Mouse (Mus musculus) gastrocnemius, postnatal 14 days (tissue): Measurements from ENCODE around the gene Ston1. TPM values are rescaled to one million over a fixed set of nuclear protein-coding genes. Genes with fewer than 3 reads are reported as not detected.

Experiments used
- DNase-seq: peaks from one replicate; pipeline ENCODE4 v3.0.0; 2021; ENCODE audit warnings: mixed read lengths
- intact Hi-C: fragments of 180-260 bp; cut with DNase I; formaldehyde crosslinking; loops from one replicate; pipeline ENCODE4 v1.15.1; 2025; ENCODE audit warnings: low total_unique reads
- total RNA-seq, 2 experiments: library from RNA; stranded (reverse); gene quantifications; 2 replicates each; pipeline ENCODE4 v1.2.3; 2021

The Ston1 gene
- total RNA-seq, 2 experiments from 2014 or later, result 18.5 to 18.9 TPM

DNA sequence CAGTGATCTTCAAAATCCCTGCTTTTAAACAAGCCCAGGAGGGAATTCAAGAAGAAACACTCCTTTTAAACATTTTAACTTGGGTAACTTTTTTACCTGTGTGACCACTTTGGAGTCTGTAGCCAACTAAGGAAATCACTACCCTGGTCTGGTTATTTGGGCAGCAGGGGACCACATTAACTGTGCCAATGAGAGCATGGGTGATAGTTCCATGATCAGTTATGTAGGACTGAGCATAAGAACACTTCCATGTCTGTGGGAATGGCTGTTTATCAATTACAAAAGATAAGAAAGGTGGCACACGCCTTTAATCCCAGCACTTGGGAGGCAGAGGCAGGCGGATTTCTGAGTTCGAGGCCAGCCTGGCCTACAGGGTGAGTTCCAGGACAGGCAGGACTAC lies 49.7 kb downstream of the Ston1 start:
- intact Hi-C loops, result loop anchor here (10.0 kb wide), 1 partner anchor 92 kb away; no protein-coding TSS in a partner anchor
- DNase-seq, result no peak

DNA sequence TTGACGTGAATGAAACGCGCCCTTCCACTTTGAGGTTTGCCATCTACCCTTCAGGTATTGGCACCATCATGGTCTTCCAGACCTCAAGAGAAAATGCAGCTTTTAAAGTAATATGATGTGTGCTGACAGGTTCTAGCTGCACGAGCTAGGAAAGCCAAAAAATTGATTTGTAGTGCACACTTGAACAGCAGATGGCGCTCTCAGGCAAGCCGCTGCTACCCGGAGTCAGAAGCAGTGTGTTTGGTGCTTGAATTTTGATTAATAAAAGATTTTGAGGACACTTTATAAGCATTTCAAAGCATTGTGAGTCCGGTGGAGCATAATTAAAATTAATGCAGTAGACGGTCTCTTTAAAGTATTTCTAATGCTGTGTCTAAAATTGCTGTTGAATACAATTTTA lies 54.5 kb downstream of the Ston1 start:
- intact Hi-C loops, result no loop called here
- DNase-seq, result peak; percentile 43

DNA sequence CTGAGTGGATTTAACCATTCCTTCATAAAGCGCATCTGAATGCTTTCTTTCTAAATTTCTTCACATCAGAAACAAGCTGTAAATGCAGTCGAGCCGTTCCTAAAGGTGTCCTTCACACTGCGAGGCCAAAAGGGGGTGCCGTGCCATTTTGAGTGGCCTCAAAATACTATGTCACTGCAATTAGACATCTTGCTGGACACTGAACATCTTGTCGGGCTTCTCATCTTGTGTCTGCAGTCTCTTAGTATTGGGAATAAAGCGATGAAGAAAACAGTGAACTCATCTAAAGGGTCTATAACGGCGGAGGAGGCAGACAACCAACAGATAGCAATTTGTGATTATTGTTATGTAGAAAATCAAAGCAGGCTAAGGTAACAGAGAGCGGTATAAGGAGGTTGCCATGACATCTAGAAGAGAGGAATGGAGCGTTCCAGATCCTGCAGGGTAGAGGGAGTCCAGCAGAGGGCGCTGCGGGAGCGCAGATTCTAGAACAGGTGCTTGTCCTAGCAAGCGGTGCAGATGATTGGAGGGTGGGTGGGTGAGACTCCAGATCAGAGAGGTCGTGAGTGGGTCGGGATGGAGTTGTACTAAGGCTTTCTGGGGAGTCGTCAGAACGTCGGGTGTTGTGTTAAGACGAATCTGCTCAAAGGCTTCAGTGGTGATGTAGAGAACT lies 55.4 kb downstream of the Ston1 start:
- peak; percentile 68 for DNase-seq
- intact Hi-C loops, result no loop called here

DNA sequence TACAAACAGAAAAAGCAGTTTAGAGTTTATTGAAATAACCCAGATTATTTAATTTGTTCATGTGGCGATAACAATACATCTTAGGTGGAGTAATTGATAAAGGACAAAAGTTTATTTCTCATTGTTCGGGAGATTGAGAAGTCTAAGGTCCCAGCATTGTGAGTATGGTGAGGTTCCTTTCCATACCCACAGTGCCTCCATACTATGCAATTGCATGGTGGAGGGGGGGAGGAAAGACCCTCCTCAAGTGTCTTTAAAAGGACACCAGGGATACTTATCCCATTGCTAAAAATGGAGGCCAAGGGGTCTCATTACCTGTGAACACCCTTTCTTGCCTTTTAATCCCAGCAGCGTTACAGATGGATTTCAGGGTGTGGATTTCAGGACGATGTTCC lies 55.9 kb downstream of the Ston1 start:
- intact Hi-C loops, result no loop called here

GRCm38 (mm10) chr17:88658510-88658909 lies 61.0 kb downstream of the Ston1 start:
- no peak for DNase-seq
- intact Hi-C loops, result no loop called here

More for the DNA sequence above, 55.9 kb downstream of the Ston1 start:
- no peak for DNase-seq

DNA sequence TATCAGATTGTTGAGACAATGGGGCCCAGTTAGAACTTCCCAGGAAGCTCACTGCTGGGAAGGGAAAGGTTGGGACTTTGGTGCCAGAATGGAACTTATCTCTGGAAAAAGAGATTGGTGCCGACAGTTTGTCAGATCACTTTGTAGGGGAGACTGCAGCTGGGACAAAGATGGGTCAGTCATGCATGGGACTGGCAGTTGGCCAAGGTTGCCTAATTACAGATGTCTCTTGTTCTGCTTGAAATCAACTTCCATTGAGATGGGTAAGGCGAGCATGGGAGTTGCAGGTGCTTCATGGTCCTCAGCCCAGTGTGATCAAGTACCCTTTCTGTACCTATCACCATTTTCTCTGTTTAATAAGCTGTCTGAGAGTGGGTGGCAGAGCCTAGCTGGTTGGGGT lies 68.6 kb downstream of the Ston1 start:
- no peak for DNase-seq

DNA sequence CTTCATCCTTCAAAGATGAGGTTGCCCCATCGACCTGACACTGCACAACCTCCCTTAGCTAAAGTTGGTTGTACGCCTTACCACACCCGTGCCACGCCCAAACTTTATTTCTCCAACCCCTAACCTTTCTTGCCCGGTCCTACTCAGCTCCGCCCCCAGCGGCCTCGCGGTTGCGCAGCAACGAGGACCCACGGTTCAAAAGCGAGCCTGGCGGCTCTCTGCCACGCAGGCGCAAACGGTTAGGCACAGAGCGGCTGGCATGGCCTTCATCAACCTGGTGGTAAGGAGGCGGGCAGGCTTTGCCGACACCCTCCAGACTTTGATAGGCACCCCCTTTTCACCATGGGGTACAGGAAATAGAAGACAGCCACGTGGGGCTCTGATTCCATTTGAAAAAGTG lies 71.0 kb downstream of the Ston1 start, which contains the start of gene Gtf2a1l:
Gtf2a1l (plus strand) TSS at position 209 of the 400 bp plus-strand sequence.
- DNase-seq, result peak; percentile 32
- intact Hi-C loops, result no loop called here

More for the DNA sequence above, 68.6 kb downstream of the Ston1 start:
- intact Hi-C loops, result no loop called here

DNA sequence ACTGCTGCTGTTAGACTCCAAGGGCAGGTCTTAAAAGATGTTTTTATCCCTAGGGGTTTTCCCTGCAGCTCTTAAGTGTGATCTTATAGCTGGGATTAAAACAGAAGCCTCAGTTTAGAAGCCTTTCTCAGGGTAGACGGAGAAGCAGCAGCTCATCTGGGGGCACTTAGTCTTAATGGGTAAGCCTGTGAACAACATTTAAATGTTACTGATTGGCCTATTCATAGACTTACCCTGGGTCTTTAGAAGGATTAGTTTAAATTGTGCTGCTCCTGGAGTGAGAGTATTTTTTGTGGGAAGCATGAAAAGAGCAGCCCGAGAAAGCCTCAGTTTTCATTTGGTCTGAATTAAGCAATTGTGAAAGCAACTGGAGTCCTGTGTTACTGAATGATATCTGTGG lies 72.4 kb downstream of the Ston1 start:
- intact Hi-C loops, result no loop called here
- DNase-seq, result no peak

GRCm38 (mm10) chr17:88670800-88671199 lies 73.3 kb downstream of the Ston1 start:
- no peak for DNase-seq
- intact Hi-C loops, result no loop called here

DNA sequence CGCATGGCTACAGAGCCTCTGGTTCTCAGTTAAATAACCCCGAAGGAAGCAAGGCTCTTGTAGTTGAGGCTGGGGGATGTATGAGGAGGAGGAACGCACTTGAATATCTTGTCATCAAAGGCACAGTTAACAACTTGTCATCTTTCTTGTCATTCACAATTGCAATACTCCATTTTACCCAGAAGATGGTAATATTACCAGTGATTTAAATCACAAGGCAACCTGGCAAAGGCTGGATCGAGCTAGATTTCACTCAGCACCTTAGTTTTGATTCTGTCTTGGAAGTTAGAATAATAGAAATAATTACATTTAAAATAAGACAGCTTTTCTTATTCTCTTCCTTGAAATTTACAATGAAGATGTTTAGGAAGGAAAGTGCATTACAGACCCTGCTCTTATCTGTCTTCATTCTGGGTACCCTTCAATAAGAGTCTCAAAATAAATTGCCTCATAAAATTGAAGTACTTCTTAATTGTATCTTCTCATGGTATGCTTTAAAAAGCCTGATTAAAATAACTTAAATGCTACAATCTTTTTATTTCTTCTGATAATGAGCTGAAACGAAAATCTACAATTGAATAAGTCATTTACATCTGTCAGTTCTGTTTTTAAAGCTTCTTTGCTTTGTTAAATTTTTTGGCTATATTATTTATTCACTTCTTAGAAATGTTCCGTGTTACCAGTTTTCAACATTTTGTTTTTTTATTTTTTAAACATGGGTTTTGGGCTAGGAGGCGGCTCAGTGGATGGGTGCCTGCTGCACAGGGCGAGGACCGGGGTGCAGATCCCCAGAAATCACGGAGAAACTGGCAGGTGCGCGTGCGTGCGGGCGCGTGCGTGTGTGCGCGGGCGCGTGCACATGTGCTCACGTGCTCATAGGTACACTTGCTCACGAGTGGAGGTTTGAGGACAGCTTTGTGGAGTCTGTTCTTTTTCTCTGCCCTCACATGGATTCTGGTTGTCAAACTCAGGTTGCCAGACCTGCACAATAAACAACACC lies 78.1 kb downstream of the Ston1 start:
- DNase-seq, result no peak

DNA sequence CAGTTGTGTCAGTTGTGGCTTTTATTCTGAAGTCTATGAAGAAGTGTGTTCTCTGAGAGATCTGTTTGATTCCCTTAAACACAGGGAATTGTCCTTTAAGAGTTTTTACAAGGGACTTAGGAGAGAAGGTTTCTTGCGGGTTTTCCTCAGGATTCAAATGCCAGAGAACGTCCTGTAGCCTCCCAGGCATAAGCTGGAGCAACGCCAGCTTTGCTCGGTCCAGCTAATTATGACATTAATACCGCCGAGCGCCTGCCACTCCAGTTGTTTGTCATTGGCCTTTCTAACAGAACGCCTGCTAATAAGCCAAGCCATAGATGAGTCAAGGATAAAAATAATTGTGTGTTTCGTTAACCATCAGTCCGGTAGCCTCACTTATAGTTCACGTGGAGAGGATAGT lies 90.7 kb downstream of the Ston1 start:
- no peak for DNase-seq
- intact Hi-C loops, result no loop called here

More for the DNA sequence above, 78.1 kb downstream of the Ston1 start:
- intact Hi-C loops, result no loop called here

DNA sequence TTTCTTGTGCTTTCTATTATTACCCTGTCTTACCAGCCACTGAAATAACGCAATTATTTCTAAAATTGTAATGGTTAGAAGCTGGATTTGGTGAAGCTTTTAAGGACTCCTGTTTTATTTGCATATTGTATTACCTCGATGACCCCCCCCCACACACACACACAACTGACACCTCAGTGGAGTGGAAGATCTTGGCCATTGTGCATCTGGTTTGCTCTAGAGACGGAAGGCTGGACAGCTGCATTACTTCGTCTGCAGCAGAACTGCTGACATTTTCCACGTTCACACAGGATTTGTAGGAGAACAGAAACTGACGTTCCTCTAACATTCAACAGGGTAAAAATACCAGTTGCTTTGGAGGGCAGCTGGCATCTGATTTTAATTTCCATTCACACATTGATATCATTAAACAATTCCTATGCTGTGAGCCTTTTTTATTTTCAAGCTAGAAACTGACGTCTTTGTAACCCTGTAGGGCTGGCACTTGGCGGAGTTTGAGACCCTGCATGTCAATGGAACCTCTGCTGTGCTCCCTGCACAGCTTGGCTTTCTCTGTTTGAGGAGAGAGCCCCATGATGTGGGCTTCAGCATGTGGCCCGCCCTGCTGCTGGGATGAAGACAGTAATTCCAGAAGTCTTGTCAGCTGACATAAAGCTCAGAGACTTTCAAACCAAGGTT lies 99.3 kb downstream of the Ston1 start:
- no peak for DNase-seq
- intact Hi-C loops, result no loop called here

DNA sequence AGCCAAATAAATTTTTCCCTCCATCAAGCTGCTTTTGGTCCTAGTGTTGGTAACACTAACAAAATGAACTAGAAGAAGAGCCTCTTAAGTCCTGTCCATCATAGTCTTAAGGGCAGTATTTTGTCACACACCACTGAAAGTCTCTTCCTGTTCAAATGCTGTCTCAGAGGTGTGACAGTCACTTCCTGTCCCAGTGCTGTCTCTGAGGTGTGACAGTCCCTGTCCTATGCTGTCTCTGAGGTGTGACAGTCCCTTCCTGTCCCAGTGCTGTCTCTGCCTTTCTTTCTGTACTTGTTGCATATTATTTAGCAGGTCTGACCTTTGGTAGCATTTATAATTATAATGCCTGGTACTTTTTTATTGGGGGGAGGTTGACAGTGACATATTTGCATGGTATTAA lies 103.4 kb downstream of the Ston1 start:
- intact Hi-C loops, result no loop called here
- DNase-seq, result no peak

GRCm38 (mm10) chr17:88702345-88702744 lies 104.9 kb downstream of the Ston1 start:
- DNase-seq, result no peak
- intact Hi-C loops, result no loop called here

- DNase-seq, result no peak
- intact Hi-C loops, result no loop called here
These were observed 105.6 kb downstream of the Ston1 start for GRCm38 (mm10) chr17:88703112-88703511.

DNA sequence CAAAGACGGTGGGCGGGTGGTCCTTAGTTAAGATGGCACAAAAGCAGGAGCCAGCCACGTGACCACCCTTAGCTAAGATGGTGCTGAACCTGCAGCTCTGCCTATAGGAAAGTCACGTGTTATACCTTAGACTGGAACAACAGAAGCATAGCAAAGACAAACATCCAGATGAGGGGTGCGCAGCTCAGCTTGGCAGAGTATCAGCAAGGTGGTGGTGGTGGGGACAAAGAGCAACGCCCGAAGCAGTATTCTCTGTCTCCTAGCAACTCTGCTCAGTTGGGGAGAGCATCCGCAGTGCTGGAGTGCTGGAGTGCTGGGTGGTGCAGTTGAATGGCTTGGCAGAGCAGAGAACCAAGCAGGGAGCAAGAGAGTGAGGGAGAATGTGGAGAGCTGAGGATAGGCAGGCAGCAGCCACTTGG lies 108.8 kb downstream of the Ston1 start:
- no peak for DNase-seq
- intact Hi-C loops, result no loop called here
